Mouse (Mus musculus): Measurements from ENCODE around the gene Setd1b. TPM values are rescaled to one million over a fixed set of nuclear protein-coding genes. Genes with fewer than 3 reads are reported as not detected.

The Setd1b gene
- total RNA-seq, 2 experiments from 2014 or later = 7.7 to 13.0 TPM

DNA sequence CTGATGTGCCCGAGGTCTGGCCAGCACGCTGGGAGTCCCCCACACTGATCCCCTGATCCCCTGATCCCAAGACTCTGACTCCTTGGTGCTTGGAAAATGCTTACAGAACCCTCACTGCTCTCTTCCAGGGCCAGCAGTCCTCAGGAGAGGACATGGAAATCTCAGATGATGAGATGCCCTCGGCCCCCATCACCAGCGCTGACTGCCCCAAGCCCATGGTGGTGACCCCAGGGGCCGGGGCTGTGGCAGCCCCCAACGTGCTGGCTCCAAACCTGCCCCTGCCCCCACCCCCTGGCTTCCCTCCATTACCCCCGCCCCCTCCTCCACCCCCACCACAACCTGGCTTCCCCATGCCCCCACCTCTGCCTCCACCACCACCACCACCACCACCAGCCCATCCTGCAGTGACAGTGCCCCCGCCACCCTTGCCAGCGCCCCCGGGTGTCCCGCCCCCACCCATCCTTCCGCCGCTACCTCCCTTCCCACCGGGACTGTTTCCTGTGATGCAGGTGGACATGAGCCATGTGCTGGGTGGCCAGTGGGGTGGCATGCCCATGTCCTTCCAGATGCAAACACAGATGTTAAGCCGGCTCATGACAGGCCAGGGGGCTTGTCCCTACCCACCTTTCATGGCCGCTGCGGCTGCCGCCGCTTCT lies 9.8 kb downstream of the Setd1b start:
- intact Hi-C loops (cut with DNase I) = loop anchor here (2.0 to 5.0 kb wide), 2 partner anchors 35 to 85 kb away; no protein-coding TSS in a partner anchor
- no peak for DNase-seq

DNA sequence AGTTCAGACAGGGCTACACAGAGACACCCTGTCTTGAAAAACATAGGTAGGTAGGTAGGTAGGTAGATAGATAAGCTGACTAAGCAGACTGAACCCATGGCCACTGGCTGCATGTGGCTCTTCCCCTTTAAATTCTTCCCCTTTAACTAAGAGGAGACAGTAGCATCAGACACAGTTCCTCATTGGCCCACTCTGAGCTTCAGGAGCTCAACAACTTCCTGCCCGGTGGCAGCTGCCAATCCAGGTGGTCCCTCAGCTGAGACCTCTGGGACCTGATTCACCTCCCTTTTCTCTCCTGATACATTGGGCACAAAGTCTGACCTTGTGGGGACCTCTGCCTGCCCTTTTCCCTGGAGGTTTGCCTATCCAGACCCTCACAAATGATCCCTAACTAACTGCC lies 10.9 kb downstream of the Setd1b start:
- DNase-seq = no peak
- intact Hi-C loops (cut with DNase I) = loop anchor here (2.0 to 5.0 kb wide), 2 partner anchors 36 to 86 kb away; no protein-coding TSS in a partner anchor

DNA sequence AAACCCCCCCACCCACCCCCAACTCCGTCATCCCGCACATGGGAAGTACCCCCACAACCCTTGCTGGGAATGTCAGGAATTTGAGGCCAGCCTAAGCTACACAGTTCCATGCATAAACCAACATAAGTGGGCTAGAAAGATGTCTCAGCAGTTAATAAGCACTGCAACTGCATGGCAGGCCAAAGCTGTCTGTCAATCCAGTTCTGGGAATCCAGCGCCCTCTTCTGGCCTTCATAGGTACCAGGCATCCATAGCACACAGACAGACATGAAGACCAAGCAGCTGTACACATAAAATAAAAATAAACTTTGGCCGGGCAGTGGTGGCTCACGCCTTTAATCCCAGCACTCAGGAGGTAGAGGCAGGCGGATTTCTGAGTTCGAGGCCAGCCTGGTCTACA lies 13.4 kb downstream of the Setd1b start:
- DNase-seq = peak; percentile 57 to 58
- intact Hi-C loops (cut with DNase I) = no loop called here

DNA sequence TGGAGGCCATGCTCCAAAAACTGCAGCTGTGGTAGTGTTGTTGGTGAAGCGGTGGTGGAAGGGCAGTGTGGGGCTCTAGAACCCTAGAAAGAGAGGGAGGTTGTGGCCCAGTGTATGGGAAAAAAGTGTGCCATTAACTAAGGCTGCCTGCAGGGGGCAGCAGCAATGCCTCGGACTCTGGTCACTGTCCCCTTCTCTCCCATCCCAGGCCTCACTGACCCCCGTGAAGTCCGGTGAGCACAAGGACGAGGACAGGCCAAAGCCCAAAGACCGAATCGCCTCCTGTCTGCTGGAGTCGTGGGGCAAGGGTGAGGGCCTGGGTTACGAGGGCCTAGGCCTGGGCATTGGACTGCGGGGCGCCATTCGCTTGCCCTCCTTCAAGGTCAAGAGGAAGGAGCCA lies 14.8 kb downstream of the Setd1b start:
- DNase-seq = no peak
- intact Hi-C loops (cut with DNase I) = no loop called here

DNA sequence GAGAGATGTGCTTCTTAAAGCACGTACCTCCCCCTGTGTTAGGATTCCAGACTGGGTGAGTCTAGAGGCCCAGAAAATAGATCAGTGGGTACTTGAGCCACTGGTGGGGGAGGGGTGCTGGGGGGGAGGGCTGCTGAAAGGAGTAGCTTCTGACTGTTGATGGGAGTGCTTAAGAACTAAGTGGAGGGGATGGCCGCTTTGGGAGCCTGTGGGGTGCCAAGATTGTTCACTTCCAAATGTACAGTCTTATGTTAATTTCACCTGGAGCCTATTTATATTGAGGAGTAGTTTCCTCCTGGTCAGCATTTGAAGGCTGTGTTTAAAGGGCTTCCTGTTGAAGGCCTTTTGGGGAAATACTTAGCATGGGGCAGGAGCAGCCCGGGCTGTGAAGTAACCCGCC lies 16.0 kb downstream of the Setd1b start:
- intact Hi-C loops (cut with DNase I) = no loop called here
- no peak for DNase-seq

DNA sequence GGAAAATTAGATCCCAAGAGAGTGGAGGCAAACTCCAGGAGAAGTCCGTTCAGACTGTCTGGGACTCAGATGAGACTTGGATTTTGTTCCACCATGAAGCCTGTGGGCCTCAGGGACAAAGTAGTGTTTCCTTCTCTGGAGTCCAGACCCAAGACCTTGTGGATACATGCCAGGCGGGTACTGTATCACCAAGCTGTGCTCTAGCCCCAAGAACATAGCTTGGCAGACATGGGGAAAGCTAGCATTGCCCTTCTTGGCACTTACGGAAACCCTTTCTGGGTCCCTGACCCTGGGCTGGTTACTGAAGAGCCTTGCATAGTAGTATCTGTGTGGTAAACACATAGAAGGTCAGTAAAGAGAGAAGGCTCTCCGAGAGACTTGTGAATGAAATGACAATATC lies 17.5 kb downstream of the Setd1b start:
- intact Hi-C loops (cut with DNase I) = no loop called here

DNA sequence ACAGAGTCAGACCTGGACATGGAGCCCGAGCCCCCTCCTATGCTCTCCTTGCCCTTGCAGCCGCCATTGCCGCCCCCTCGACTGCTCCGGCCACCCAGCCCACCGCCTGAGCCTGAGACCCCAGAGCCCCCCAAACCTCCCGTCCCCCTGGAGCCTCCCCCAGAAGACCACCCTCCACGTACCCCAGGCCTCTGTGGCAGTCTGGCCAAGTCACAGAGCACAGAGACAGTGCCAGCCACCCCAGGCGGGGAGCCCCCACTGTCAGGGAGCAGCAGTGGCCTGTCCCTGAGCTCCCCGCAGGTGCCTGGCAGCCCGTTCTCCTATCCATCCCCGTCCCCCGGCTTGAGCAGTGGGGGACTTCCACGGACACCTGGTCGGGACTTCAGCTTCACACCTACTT lies 17.9 kb downstream of the Setd1b start:
- no peak for DNase-seq
- intact Hi-C loops (cut with DNase I) = no loop called here

More for the DNA sequence above, 17.5 kb downstream of the Setd1b start:
- no peak for DNase-seq

DNA sequence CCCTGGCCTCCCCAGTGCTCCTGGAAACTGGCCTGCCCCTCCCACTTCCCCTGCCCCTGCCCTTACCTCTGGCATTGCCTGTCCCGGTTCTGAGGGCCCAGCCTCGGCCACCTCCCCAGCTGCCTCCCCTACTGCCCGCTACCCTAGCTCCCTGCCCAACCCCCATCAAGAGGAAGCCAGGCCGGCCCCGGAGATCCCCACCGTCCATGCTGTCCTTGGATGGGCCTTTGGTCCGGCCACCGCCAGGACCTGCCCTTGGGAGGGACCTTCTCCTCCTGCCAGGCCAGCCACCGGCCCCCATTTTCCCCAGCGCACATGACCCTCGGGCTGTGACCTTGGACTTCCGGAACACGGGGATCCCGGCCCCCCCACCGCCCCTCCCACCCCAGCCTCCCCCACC lies 18.3 kb downstream of the Setd1b start:
- intact Hi-C loops (cut with DNase I) = no loop called here
- no peak for DNase-seq

DNA sequence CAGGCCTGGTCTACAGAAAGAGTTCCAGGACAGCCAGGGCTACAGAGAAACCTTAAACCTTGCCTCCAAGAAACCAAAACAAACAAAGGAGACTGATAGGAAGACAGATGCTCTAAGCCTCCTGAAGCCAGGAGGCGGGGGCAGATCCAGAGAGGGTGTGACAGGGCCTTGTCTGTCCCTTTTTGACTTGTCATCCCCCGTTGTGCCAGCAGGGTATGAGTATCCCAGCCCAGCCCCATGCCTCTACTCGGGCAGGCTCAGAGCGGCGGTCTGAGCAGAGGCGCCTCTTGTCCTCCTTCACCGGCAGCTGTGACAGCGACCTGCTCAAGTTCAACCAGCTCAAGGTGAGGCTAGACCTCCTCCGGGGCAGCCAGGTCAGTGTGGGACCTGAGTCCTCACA lies 20.9 kb downstream of the Setd1b start:
- no peak for DNase-seq
- intact Hi-C loops (cut with DNase I) = no loop called here

DNA sequence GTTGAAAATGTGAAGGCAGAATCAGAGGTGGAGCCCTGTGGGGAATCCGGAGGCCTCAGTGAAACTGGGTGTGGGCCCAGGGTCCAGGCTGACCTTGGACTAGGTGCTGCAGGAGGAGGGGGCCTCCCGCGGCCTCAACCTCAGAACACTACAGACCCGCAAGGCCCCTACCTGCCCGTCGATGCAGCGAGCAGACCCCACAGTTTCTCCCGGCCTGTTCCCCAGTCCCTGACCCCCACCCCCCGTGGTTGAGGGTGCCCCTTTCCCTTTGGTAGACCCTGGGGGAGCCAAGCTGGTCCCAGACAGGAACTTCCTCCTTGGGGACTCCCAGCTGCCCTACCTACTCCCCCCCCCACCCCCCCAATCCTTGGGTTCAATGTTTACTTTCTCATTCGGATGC lies 24.4 kb downstream of the Setd1b start:
- intact Hi-C loops (cut with DNase I) = no loop called here
- DNase-seq = no peak

DNA sequence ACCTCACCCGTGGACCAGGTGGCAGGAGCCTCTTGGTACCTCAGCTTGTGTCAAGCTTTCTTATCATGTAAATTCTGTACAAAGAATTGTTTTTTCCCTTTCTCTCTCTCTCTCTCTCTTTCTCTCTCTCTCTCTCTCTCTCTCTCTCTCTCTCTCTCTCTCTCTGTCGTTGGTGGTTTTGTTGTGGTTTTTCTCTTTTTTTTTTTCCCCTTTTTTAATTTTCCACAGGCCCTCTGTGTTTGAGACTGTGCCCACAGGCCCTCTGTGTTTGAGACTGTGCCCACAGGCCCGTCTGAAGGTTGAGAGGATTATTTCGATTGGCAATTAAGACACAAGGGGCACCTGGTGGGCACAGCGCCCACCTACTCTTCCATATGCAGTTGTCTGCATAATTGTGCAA lies 25.6 kb downstream of the Setd1b start:
- no peak for DNase-seq
- intact Hi-C loops (cut with DNase I) = no loop called here

DNA sequence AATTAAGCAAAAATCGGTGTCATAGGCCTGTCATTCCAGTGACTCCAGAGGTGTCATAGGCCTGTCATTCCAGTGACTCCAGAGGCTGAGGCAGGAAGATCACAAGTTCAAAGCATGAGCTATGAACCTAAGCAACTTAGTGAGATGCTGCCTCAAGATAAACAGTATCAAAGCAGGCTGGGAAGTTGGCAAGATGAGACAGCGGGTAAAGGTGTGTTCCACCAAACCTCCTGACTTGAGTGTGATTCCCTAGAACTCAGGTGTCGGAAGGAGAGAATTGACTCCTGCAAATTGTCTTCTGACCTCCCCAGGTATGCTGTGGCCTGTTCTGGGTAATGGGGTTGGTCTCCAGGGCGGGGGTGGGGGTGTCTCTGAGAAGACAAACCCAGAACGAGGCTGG lies 27.3 kb downstream of the Setd1b start, which contains the start of gene Psmd9:
Gene Psmd9 (plus strand): TSS at position 130 of the 400 bp plus-strand sequence.
- DNase-seq = no peak
- intact Hi-C loops (cut with DNase I) = no loop called here

DNA sequence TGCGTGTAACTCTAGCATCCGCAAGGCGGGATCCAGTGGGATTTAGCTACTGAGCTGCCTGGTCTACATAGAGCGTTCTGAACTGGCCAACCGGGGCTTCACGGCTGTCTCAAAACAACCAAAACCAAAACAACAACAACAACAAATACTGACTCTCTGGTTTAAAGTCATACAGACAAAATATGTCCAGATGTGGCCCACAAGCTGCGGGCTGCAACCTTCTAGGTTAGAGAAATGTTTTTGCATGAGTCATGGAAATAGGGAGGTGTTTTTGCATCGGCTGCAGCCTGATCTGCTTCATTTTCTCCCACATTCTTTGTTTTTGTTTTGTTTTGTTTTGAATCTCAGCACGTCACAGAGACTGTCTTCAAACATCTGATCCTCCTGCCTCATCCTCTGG lies 28.4 kb downstream of the Setd1b start:
- no peak for DNase-seq
- intact Hi-C loops (cut with DNase I) = loop anchor here (5.0 kb wide), 2 partner anchors 38 to 103 kb away; partner anchors contain the start of genes Rhof and Tmem120b

DNA sequence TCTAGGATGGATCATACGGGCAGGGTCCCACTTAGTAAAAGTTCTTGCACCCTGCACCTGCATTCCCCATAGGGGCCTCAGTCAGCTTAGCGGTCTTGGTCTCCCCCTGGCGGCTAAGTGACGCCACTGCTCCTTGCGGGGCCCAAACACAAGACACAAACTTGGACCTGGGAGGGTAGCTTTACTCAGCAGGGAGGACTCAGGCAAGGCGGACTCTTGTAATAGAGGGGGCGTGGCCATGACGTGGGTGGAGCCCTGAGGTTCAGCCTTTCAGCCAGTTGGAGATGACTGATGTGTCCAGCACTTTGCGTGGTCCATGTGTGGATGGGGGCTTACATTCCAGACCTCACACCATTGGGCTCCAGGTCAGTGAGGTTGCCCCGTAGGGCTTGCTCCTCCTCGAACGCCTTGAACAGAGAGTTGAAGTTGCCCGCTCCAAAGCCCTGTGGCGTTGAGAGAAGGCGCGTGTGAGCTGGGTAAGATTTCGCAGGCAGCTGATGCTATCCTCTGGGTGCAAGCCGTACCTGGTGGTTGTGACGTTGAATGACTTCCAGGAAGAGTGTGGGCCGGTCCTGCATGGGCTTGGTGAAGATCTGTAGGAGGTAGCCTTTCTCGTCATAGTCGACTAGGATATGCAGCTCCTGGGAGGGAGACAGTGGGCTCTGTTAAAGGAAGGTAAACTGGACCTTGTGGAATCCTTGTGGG lies 29.8 kb downstream of the Setd1b start:
- peak; percentile 69 to 79 for DNase-seq
- intact Hi-C loops (cut with DNase I) = loop anchor here (1.0 to 5.0 kb wide), 3 partner anchors 39 to 104 kb away; partner anchors contain the start of genes Rhof and Tmem120b

DNA sequence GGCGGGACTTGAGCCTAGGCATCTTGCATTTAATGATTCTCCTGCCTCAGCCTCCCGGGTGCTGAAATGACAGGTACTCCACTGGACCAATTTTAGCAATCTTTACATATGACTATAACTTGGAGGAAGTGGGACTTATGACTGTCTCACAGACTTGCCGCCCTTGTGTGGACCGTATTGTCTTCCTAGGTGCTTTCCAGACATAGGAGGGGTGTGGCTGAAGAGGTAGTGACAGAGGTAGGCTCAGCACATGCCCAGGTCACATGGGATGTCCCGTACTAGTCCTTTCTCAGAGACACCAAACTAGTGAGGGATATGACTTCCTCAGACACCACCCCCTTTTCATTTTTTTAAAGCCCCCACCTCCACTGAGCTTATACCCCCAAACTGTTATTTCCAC lies 36.8 kb downstream of the Setd1b start:
- DNase-seq = no peak
- intact Hi-C loops (cut with DNase I) = no loop called here

DNA sequence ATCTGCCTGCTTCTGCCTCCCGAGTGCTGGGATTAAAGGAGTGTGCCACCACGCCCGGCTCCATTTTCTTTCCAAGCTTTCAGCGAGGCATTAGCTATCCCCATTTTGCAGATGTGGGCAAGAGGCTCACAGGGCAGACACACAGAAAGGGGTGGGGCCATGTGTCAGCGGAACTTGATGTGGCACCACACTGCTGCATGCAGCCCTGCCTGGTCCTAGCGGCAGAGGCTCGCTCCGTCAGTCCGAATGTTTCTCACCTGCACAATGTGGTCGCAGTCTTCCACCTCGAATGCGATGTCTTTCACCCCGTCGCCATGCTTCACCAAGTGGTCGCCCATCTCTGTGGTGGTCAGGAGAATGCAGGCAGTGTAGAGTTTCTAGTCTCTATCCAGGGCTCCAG lies 38.4 kb downstream of the Setd1b start:
- intact Hi-C loops (cut with DNase I) = no loop called here
- DNase-seq = no peak

DNA sequence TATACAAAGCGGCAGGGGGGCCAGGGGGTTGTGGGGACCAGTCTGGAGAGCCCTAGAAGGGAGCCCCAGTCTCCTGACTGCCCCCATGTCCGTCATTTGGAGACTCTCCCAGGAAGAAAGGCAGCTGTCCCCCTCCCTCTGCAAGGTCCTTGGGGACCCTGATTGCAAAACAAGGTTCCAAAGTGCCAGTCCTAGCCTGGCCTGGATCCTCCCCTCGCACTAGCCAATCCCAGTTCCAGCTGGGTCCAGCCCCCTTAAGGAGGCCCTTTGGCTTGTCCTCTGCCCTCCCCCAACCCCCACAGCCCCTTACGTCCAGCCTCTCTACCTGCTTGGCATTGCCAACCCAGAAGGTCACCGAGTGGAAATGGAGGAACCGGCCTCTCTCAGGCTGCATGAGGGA lies 39.5 kb downstream of the Setd1b start:
- DNase-seq = no peak

DNA sequence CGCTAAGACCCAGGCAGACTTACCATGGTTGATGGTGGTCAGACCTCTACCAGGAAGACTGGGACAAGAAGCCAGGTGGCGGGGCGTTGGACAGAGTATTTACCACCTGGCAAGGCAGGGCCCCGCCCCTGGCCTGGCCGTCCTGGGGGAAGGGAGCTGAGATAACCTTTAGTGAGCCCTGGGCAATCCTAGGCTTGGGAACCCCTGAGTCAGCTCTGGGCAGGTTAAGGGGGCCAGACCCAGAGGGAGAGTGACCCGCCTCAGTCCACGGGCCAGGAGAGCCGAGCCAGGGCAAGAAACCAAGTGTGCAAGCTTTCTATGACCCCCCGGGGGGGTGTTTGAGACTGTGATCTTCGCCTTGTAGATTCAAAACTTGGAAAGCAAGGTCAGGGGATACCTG lies 40.7 kb downstream of the Setd1b start, which contains the start of gene Hpd:
Gene Hpd (minus strand): TSS at position 77 of the 400 bp plus-strand sequence.
- DNase-seq = no peak
- intact Hi-C loops (cut with DNase I) = no loop called here

More for the DNA sequence above, 39.5 kb downstream of the Setd1b start:
- intact Hi-C loops (cut with DNase I) = no loop called here

DNA sequence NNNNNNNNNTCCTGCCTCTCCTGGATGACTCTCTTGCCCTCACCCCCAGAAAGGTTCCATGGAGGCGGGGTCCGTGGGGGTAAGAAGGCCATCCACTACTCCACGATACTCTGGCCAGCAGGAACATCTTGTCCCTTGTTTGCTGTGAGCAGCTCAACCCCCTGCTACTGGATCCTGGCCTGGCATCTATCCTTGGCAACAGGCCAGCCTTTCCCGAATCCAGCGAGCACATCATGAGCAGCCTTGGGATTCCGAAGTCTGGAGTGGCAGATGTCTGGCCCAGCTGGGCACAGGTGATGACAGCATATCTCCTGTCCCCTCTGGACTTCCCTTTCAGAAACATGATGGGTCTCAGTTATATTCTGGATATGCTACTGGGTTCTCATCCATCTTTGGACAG lies 44.0 kb downstream of the Setd1b start:
- intact Hi-C loops (cut with DNase I) = no loop called here
- DNase-seq = no peak

DNA sequence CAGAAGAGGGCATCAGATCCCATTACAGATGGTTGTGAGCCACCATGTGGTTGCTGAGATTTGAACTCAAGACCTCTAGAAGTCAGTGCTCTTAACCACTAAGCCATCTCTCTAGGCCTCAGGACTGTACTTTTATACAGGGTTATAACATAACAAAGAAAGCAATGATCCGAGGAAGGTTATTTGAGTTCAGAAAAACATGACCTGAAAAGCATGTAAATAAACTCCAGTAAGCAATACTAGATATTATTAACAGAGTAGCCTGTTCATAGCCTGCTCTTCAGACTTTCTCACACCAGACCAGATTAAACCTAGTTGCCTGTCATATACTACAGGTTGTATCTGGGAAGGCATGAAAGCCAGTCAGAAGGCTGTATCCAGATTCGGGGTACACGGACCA lies 45.3 kb downstream of the Setd1b start:
- no peak for DNase-seq
- intact Hi-C loops (cut with DNase I) = no loop called here

DNA sequence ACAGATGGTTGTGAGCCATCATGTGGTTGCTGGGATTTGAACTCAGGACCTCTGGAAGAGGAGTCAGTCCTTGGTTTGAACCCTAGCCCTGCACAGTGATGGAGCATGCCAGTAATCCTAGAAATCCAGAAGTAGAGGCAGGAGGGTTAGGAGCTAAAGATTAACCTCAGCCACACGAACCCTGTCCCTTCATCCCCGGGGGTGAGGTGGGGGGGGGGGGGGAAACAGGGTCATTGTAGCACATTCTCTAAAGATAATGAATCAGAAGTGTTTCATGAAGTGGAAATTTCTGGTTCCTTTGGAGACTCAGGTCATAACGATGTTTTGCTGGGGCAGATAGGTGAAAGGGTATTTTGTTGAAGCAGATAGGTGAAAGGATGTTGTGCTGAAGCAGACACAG lies 48.9 kb downstream of the Setd1b start:
- DNase-seq = no peak
- intact Hi-C loops (cut with DNase I) = no loop called here

DNA sequence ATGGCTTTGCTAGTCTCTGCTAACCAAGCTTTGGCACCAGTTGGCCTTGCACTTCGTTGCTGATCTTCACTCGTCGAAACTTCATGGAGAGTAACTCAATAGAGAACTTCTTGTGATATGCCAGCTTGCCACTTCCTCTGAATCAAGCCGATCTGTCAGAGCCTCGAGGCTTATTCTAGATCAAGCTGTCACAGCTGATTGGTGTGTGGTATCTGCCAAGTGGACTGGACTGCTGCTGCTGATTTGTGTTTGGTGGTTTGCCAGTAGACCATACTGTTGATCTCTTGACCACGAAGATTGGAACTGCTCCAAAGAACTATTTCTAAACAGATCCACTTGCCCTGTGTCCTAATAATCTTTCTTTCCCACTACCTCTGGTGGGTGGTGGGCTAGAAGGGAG lies 49.4 kb downstream of the Setd1b start:
- DNase-seq = no peak
- intact Hi-C loops (cut with DNase I) = no loop called here

Data from gastrocnemius, postnatal 36 days (tissue).